Mouse (Mus musculus) kidney, postnatal 25 days (tissue): ENCODE results near the gene Nsun4.
A peak's percentile ranks its signal among the peaks of the same experiment; 100 is the strongest.

Experiments used
- DNase-seq, 2 experiments: peaks; one replicate each; pipeline ENCODE4 v3.0.0; 2021; ENCODE audit warnings: mixed read lengths in 2 of 2

Nsun4 gene

DNA sequence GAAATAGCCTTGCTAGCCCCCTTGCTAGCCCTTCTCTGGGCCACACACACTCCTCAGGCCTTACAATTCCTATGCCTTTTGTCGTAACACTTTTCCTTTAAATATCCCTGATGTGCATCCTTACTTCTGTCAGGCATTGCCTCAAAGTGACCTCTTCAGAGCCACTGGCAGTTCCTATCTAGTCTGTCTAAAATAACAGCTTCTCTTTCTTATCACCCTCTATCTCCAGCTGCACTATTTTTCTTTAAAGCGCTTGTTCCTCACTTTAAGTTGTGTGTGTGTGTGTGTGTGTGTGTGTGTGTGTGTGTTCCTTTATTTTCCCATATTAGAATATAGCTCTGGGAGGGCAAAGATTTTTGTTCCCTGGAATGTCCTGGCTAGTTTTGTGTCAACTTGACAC, 7.1 kb downstream of the Nsun4 start:
- no peak for DNase-seq

DNA sequence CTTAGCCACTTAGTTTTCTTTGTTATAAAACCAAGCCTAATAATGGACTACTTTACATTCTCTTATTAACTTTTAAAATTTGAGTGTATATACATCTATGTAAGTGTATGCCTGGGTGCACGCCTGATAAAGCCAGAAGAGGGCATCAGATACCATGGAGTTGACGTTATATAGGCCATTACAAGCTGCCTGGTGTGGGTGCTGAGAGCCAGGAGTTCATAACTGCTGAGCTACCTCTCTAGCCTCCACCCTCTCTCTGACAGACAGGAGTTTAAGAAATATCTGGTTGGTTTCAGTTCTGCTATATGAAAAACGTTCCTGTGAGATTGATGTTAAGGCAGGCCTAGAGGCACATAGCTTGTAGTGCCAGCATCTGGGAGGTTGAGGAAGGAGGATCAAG, 11.5 kb downstream of the Nsun4 start:
- DNase-seq = no peak

DNA sequence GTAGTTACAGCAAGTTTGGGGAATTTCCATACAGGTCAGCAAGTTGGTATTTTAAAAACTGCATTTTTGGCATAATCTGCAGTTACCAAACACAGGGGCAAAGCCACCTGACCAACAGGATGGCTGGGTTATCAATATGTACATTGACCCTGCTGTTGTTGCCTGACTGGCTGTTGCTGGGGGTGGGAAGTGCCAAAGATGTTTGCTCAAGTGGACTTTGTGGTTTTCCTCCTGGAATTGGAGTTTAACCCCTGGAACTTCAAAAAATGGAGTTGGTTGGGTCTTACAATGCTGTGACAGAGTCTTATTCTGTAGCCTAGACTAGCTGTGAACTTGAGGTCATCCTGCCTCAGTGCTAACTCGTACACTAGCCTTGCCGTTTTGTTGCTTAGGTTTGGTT, 13.2 kb downstream of the Nsun4 start:
- no peak for DNase-seq

DNA sequence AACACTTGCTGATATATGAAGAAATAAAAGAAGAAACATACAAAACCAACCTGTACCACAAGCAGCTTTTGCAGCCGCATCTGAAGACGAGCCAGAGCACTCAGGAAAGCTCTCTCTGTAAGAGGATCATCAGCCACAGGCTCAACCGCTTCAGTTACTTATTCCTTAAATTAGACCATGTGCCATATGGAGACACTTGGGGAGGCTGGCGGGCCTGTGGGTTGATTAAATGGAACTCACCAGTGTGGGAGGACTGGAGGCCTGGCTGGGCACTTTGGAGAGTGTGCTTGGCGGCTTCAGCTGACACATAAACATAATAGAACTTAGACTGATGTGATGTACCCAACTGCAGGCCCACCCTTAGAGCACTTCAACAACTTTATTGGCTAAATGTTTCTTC, 20.3 kb downstream of the Nsun4 start:
- no peak for DNase-seq

DNA sequence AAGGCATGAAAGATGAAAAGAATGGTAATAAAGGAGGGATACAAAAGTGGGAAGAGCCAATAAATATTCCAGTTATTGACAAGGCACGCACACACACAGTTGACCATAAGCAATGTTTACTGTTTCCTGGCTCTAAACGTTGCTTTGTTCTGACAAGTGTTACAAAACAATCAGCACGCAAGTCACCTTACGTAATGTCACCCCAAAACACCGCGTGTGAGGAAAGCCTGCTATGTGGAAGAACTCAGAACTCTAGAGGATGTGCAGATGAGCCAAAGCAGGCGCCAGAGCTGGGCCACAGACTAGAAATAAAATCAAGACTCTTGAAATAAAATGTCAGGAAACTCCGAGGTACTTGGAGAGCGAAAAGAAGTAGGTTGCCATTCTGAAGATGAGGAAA, 20.8 kb downstream of the Nsun4 start:
- no peak for DNase-seq

DNA sequence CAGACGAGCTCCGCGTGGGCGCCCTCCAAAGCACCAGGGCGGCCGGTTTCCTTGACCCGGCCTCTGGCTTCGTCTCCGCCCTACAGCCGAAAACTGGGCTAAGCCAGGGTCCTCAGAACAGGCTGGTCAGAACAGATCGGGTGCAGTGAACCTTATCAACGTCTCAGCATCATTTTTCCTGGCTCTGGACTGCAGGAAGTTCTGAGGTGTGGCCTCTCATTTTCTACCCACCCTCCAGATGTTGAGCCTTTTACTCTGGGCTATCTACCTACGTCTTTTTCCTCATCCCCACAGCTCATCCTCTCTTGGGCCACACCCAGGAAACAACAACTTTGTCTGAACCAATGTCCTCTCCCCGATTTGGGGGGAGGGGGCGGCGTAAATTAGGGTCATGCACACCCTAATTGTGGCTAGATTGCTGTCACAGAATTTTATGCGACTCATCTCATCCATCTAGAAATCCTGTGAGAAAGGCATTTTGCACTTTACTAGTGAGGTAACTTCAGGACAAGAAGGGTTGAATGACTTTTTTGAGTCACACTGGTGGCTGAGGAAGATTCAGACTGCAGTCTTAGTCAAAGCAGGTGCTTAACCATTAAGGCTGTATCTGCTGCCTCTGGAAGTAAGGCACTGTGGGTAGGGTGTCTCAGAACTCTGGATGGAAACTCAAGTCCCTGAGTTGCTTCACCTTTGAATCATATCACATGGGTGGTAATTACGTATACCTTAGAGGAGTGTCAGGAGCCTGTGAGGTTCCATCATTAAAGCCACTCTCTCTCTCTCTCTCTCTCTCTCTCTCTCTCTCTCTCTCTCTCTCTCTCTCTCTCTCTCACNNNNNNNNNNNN, 35.6 kb downstream of the Nsun4 start, which contains the start of gene Faah:
Gene Faah (minus strand): TSS at position 25 of the 845 bp plus-strand sequence.
- DNase-seq = no peak

DNA sequence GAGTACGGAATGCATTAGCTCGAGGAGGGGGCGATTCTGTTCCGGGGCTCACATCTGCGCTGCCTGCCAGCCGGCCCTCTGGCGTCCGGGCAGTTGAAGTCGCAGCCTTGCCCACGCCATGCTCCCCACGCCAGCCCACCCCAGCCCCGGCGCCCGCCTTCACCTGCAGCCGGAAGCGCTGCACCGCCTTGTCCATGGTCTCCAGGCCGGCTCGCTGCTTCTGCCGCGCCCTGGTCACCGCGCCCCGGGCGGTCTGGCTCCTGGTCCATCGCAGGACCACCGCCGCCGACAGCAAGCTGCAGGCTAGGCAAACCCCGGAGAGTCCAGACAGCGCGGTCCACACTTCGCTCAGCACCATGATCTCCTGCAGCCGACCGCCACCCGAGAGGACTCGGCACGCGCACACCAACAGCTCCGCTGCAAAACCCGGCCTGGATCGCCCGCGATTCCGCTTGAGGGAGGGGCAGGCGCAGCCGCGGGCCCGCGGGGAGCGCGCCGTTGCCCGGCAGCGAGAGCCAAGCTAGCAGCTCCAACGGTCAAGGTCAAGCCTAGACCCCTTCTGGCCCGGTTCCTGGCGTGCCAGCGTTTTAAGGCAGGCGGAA, 36.3 kb downstream of the Nsun4 start:
- peak; percentile 82 to 94 for DNase-seq

DNA sequence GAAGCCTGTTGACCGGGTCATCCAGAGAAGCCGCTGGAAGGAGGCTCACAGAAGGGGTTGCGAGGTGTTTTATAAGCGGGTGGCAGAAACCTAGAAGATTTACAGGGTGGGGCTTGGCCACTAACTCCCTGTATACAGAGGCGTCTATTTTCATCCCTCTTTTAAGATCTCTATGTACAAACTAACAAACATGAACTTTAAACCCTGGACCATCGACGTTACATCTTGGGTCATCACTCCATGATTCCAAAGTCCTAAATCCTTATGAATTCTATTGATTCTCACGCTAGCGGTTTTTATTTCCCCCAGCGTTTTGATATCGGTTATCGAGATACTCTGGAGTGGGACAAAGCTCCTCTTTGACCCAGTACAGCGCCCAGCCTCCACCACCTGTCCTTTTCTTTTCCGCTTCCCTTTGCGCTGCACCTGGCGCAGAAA, 36.8 kb downstream of the Nsun4 start:
- DNase-seq = no peak

DNA sequence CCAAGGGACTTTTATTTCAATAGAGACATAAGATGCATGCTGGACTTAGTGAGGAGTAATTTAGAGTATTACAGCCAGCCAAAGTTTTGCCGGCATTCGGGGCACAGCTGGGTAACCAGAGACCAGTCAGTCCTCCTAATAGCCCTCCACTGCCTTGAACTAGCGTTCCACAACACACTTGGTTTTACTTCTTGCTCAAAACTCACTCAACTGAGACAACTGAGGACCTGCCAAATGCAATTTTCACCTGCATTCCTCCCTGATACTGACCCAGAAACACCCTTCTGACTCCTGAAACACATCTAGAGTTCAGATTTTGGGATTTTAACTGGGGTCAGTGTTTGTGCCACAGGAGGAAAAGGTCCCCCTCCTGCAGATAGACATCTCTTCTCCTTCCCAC, 37.3 kb downstream of the Nsun4 start:
- peak in 1 of 2 experiments; percentile 38 for DNase-seq

DNA sequence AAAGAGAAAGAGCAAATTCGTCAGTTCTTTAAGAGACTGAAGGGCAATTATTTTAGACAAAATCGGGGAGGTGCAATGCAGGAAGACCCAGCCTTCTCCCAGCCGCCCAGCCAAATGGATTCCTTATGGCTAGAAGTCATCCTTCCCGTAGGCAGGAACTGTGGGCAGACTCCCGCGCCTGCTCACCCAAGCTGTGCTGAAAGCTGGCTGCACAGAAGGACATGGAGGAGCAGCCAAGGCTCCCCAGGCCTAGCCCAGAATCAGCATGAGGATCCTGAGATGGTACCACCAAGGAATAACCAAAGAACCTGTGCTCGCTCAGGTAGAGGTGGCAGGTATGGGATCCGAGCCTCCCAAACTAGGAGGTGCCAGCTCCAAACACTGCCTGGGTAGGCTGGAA, 37.7 kb downstream of the Nsun4 start:
- no peak for DNase-seq

DNA sequence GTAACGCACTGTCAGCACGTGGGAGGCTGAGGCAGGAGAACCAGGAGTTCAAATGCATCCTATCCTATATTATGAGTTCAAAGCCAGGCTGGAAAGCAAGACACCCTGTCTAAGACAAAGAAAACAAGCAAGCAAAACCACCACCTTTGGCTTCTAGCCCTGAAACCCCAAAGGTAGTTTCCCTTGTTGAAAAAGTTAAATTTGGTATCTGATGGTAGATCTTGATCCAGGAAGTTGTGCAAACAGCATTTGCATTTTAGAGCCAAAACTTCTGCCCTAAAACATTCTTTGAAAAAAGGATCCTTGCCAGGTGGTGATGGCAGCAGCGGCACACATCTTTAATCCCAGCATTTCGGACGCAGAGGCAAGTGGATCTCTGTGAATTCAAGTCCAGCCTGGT, 38.2 kb downstream of the Nsun4 start:
- no peak for DNase-seq

DNA sequence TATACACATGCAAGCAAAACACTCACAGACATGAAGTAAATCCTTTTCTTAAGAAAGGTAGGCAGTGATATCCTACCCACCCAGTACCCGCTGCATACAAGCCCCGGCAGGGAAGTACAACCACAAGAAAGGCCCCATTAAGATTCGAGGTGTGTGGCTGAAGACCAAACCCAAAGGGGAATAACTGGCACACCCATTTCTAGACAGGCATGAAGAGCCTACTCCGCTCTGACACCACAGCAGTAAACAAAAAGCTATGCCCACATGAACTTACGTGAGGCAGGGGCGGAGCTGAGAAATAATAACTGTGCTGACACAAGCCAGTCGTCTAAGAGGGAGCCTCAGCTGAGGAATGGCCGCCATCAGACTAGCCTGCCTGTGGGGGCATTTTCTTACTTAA, 43.5 kb downstream of the Nsun4 start:
- no peak for DNase-seq

DNA sequence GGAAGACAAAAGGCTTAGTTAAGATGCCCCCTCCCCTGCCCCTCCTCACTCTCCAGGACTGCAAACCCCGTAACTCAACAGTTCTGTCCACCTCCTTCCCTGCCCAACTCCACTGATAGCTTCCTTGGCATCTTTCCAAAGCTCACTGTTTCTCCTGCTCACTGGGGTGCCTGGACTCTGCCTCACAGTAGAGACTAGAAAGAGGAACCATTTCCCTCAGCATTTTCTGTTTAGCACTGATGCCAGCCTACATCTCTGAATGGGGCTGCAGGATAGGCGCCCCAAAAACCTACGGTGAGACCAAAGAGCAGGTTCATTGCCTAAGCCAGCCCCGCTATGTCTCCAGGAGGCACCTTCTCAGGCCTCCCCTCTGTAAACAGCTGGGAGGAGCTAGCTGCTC, 52.5 kb downstream of the Nsun4 start:
- DNase-seq = no peak

DNA sequence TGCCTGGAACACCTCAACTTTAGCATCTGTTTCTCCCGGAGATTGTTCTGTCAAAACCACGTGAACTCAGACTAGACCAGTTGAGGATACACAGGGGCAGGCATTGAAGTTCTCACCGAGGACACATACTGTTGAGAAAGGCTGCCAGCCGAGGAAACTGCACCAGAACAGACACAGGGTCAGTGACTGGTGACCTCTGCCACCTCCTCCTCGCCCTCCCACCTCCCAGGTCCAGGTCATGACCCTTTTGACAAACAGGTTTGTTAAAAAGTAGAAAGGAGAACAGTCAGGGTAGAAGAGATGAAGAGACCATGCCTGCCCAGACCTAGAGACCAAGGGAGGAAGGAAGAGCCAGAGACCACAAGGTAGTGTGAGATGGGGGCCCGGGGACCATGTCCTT, 53.0 kb downstream of the Nsun4 start:
- no peak for DNase-seq

DNA sequence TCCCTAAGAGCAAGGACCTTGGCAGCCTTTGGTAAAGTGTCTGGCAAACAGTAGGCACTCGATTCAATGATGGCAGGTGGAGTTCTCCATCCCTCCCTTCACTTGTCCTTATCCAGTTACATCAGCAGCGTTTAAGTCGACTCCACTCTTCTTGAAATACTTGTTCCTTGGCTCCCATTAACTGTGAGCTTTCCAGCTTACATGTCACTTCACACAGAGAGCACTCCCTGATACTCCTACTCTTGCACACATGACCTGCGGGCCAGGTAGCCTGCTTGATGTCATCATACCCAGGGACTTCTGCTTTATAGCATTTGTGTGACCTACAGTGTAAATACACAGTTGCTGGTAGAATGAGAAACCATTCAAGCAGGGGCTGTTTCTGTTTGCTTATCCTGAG, 56.9 kb downstream of the Nsun4 start:
- DNase-seq = no peak

DNA sequence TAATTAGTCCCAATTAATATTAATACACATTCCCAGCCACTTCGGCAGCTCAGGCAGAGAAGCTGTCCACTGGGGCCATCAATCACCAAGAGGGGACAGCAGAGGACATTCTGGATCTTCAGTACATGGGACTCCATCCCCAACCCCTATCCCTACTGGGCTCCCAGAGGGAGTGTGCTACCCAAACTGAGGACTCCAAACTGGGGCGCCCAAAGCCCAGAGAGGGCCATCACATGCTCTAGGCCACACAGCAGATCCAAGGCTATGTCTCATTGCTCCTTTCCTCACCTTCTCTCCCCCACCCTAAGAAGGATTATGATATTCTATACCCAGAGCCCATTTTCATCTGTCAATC, 58.3 kb downstream of the Nsun4 start:
- no peak for DNase-seq

DNA sequence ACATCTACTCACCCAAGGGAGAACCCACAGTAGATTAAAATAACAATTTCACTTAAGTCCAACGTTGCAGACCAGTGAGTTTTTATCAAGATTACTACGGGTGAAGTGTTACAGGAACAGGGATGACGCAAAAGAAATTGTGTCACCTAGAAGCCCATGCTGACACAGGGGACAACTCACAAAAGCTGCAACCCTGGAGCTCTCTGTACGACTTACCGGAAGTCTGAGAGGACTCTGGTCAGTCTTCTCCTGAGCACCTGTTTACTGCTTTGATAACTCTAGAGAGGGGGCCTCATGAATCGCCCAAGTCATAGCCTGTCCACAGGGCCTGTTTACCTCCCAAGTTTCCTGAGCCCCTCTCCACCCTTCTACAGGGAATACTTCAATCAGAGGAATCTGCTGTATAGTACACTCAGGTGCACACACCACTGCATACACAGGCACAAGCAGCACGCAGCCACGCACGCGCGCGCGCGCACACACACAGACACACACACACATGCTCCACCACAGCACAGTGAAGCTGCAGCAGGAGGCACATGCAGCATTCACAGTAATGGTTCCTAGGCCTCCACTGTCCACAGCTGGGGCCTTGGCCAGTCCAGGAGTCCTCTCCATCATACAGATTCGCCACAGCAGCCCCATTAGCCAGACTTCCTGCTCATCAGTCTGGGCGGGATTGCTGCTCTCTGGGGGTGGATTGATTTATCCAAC, 58.9 kb downstream of the Nsun4 start:
- no peak for DNase-seq

DNA sequence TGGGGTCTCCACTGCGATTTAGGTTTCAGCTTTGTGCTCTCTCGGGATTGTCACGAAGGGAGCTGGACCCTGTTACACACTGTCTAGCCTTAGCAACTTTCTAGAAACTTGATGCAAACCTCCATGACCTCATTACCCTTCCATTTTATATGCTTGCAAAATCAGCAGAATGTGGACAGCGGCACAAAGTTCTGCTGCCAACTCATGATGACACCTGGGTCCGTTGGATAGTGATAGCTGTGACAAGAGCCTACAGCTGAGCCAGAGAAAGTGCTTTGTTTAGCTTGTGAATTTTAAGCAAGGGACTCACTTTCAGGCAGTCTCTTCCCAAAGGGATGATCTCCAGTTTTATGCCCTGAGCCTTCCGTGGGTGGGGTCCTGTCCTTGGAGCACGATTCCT, 64.3 kb downstream of the Nsun4 start:
- DNase-seq = no peak

DNA sequence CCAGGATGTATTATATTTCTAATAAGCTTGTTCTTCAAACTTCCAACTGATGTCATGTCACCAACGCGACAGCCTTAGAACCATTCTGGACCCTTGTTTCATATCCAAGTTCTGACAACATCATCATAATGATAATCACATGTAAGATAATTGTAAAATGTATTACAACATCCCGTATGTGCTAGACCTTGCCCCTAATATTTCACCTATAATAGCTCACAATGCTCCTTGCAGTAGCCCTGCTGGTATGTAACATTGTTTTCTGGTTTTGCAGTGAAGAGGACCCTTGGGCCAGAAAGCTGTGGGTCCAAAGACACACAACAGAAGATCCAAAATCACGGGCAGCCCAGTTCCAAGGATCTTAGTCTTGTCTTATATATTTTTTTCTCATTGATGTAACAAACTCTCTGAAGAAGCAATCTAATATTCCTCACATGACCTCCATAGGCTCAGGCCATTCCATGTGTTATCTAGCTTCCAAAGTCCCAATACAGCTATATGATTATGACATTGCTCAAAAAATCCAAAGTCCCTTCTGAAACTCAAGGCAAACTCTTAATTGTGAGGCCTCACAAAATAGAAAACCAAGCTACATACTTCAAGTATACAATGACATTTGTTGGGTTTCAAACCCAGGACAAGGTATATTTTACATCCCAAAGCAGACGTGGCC, 65.7 kb downstream of the Nsun4 start:
- DNase-seq = no peak

DNA sequence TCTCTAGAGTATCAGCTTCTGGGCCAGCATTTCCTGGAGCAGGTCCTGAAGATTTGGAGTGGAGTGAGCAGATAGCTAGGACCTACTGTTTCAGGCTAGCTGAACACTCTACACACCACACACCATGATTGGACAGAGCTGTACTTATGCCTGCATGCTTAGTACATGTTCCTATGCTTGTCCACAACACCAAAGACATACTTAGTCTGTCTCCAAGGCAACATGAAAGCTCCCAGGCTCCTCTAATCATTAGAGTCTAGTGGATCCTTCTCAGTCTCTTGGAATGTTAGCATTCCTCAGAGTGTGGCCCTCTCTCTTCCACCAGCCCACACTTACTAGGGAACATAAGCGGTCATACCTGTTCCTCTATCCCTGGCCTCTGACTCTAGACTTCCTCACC, 66.2 kb downstream of the Nsun4 start:
- DNase-seq = no peak

DNA sequence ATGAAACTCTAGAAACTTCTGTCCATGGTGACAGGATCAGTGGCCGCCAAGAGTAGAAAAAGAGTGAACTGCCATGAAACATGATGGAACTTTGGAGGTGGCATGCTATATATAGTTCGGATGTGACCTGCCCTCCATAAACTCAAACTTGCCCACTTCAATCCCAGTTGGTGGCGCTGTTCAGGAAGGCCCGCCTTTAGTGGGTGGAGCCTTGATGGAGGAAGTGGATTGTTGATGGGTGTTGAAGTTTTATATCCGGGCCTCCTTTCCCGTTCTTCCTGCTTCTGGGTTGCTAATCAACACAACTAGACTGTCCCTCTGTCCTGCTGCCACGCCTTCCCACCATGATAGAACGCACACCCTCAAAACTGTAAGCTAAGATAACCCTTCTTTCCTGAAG, 68.7 kb downstream of the Nsun4 start:
- DNase-seq = no peak

DNA sequence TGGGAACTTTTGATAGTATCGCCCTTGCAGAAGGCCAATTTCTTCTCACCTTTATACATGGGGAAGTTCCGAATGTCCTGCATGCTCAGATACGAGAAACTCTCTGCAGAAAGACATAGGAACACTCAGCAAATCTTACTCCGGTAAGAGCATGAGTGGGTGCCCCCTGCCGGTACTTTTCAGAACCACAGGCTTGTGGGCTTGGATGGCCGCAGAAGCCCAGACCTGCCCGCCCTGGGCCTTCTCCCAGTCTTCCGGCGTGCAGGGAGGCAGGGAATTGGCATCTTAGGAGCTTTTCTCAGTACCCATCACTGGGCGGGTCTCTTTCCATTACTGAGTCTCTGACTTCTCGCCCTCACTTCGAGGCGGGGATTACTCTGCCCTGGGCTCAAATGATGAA, 69.6 kb downstream of the Nsun4 start:
- DNase-seq = peak; percentile 83 to 93
